Mouse (Mus musculus): Measurements from ENCODE around the gene Supv3l1. TPM values are rescaled to one million over a fixed set of nuclear protein-coding genes. Genes with fewer than 3 reads are reported as not detected.
A peak's percentile ranks its signal among the peaks of the same experiment; 100 is the strongest.

The Supv3l1 gene
- polyA plus RNA-seq, 1 experiment from 2014 or later: 27.6 TPM

DNA sequence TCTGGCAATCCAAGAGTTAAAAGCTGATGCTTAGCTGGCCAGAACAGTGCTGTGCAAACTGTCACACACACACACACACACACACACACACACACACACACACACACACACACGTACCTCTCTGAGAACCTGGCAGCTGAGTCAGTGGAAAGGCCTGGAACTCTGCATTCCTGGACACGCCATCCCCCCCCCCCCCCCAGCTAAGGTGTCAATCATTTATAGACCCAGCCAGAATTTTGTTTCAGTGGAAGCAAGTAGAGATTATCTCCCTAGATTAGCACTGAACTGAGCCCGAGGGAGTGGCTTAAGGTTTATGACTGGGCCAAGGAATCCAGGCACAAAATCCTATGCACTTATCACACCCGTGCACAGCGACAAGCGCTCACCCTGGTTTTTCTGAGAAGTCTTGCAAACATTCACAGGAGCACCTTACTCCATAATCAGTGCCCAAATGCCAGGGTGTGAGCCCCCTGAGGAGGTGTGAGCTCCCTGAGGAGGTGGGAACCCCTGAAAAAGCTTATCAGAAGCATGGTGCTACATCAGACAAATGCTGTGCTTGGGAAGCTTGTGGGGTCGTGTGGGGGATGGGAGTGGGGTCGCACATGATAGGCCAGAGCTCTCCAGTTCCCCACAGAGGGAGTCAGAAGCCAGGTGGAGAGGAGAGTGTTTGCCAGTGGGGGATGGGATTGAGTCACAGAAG, 36.5 kb downstream of the Supv3l1 start:
- 4% methylated on average over 8 of the region's 8 CpGs for WGBS
- Histone ChIP-seq H3K27me3 (ENCODE audit: insufficient read depth, low read length) (no peaks in the 10 kb centered on the region), H3K27ac (ENCODE audit: low read depth) (peak overlapping the region; percentile 89), H3K4me3 (ENCODE audit: low read depth, low read length) (no peak overlapping the region), H3K4me1 (ENCODE audit: insufficient read depth) (0 out of 2 replicates have a peak, but pooled peaks cover 4% of the 10 kb centered on the region), H3K36me3 (ENCODE audit: insufficient read depth) (no peaks in the 10 kb centered on the region), H3K4me2 (peak overlapping the region; percentile 23; the same call in 1 of the 2 replicates), H3K9me3 (ENCODE audit: low read depth, low read length) (no peaks in the 10 kb centered on the region), H3K9ac (no peak overlapping the region)
- TF ChIP-seq CTCF (IDR thresholded peaks at IDR 0.05; ENCODE audit: low read depth): no peak
- DNase-seq (peak; percentile 47), ATAC-seq (ENCODE audit: insufficient read depth) (peak; percentile 68)

DNA sequence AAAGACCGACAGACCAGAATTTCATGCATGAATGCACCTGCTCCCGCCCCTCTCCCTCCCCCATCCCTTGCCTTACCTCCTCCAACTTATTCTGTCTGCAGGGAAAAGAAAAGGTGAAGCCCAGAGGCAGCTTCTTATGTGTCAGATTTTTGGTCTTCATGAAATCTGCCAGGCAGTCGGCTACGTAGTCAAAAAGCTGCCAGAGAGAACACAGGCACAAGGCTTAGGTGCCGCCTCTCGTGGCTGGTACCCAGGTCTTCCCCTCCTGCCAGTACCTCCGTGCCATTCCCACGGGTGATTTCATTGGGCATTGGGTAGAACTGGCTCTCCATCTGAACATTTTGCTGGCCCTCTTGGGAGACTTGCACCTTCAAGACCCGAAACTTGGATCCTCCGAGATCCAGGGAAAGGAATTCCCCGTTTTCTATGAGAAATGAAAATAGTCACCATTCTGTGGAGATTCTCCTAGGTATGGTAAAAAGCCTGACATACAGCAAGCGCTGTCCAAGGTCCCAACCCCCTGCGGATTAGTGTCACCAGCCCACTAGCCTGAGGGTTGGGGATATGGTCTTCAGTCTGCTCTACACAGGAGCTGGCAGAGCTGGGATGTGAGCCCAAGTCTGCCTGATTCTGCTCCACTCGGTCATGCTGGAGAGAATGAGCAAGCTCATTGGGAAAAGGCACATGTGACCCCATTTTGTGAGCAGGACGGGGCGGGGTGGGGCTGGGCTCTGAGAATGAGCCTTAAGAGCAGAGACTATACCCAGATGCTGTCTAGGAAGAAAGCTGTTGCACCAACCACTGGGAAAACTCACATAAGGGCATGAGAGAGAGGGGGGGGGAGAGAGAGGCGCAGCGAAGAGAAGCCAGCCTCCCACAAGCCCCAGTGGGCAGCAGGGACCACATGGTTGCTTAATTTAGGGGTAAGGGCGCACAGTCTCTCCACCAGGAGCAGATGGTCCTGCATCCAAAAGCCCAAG, 37.8 kb downstream of the Supv3l1 start:
- 62% methylated on average over 19 of the region's 19 CpGs for WGBS
- no peaks in the 10 kb centered on the region for H3K9me3 ChIP-seq (ENCODE audit: low read depth, low read length)
- no peak overlapping the region for H3K27ac ChIP-seq (ENCODE audit: low read depth)
- 0 out of 2 replicates have a peak, but pooled peaks cover 4% of the 10 kb centered on the region for H3K4me1 ChIP-seq (ENCODE audit: insufficient read depth)
- DNase-seq (peak; percentile 17), ATAC-seq (ENCODE audit: insufficient read depth) (no peak)
- H3K27me3 ChIP-seq (ENCODE audit: insufficient read depth, low read length): no peaks in the 10 kb centered on the region
- no peak overlapping the region for H3K4me3 ChIP-seq (ENCODE audit: low read depth, low read length)
- no peak for TF ChIP-seq CTCF (IDR thresholded peaks at IDR 0.05; ENCODE audit: low read depth)
- no peaks in the 10 kb centered on the region for H3K36me3 ChIP-seq (ENCODE audit: insufficient read depth)
- H3K9ac ChIP-seq: no peak overlapping the region
- H3K4me2 ChIP-seq: no peak overlapping the region

DNA sequence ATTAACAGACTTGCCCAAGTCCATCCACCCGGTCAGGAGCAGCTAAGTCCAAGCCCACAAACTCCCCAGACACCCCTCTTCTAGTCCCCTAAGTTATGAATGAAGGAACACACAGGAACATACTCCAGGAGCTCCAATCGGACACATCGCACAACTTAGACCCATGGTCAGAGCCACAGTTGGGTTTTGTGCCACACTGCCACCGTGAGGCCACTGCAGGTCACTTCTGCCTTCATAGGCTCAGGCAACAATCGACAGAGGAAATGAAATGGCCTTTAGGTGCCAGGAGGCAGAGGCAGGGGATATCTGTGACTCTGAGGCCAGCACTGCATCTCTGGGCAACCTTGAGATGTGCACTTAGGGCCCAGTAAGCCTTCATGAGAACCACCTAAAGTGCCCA, 38.6 kb downstream of the Supv3l1 start:
- peak; percentile 92 for TF ChIP-seq CTCF (IDR thresholded peaks at IDR 0.05; ENCODE audit: low read depth)
- Histone ChIP-seq H3K27me3 (ENCODE audit: insufficient read depth, low read length) (no peaks in the 10 kb centered on the region), H3K4me1 (ENCODE audit: insufficient read depth) (0 out of 2 replicates have a peak, but pooled peaks cover 4% of the 10 kb centered on the region), H3K9ac (no peak overlapping the region), H3K27ac (ENCODE audit: low read depth) (no peak overlapping the region), H3K36me3 (ENCODE audit: insufficient read depth) (no peaks in the 10 kb centered on the region), H3K4me2 (no peak overlapping the region), H3K9me3 (ENCODE audit: low read depth, low read length) (no peaks in the 10 kb centered on the region), H3K4me3 (ENCODE audit: low read depth, low read length) (no peak overlapping the region)
- DNase-seq (peak; percentile 84), ATAC-seq (ENCODE audit: insufficient read depth) (no peak; the same call in 1 of the 2 replicates)
- 10% methylated on average over 5 of the region's 5 CpGs for WGBS

DNA sequence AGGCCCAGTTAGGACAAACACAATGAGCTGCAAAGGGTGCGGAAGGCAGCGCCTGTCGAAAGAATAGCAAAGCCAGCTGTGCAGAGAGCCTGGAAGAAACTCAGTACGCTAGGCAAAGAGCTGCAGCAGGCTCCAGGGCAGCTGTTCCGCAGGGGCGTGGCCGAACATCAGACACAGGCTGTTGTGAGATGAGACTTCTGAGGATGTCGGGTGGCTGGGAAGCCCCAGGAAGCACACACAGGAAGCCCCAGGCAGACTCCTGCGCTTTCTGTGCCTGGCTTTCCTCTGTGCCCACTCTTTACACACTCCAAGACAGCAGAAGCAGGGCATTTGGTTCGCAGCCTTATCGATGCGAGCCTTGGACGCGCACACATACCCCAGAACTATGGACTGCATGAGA, 44.6 kb downstream of the Supv3l1 start:
- TF ChIP-seq CTCF (IDR thresholded peaks at IDR 0.05; ENCODE audit: low read depth): no peak
- Histone ChIP-seq H3K9ac (0 out of 2 replicates have a peak overlapping the region, but pooled peaks have one; percentile 23), H3K27me3 (ENCODE audit: insufficient read depth, low read length) (no peaks in the 10 kb centered on the region), H3K4me3 (ENCODE audit: low read depth, low read length) (peak overlapping the region; percentile 14; the same call in 1 of the 2 replicates), H3K4me1 (ENCODE audit: insufficient read depth) (no peaks in the 10 kb centered on the region), H3K36me3 (ENCODE audit: insufficient read depth) (no peaks in the 10 kb centered on the region), H3K27ac (ENCODE audit: low read depth) (no peak overlapping the region), H3K9me3 (ENCODE audit: low read depth, low read length) (no peaks in the 10 kb centered on the region), H3K4me2 (peak overlapping the region; percentile 50)
- WGBS: 35% methylated on average over 14 of the region's 14 CpGs
- DNase-seq (peak; percentile 83), ATAC-seq (ENCODE audit: insufficient read depth) (peak; percentile 87)

DNA sequence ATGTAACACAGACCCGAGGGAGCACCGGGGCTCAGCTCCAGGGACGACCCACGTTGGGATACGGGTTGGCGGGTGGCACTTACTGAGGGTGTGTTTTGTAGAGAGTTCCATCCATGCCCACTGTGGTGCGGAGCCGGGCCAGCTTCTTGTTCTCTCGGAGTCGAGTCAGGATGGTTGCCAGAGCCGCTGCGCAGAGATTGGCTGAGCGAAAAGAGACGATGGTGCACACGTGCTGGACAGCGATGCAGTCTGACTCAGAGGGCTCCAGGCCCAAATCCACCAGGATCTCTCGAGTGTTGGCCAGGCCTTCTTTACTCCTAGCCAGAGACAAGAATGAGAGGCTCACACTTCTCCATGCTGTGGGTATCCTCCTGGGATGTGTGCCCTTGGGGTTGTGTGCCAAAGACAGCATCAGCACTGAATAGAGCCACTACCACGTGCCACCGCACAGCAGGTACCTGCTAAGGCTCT, 47.9 kb downstream of the Supv3l1 start:
- H3K27me3 ChIP-seq (ENCODE audit: insufficient read depth, low read length): no peaks in the 10 kb centered on the region
- WGBS: 75% methylated on average over 19 of the region's 19 CpGs
- no peak overlapping the region for H3K27ac ChIP-seq (ENCODE audit: low read depth)
- ATAC-seq (ENCODE audit: insufficient read depth) (no peak), DNase-seq (no peak)
- H3K36me3 ChIP-seq (ENCODE audit: insufficient read depth): no peaks in the 10 kb centered on the region
- H3K9ac ChIP-seq: no peak overlapping the region
- no peaks in the 10 kb centered on the region for H3K4me1 ChIP-seq (ENCODE audit: insufficient read depth)
- no peaks in the 10 kb centered on the region for H3K9me3 ChIP-seq (ENCODE audit: low read depth, low read length)
- TF ChIP-seq CTCF (IDR thresholded peaks at IDR 0.05; ENCODE audit: low read depth): no peak
- H3K4me3 ChIP-seq (ENCODE audit: low read depth, low read length): no peak overlapping the region
- H3K4me2 ChIP-seq: no peak overlapping the region

DNA sequence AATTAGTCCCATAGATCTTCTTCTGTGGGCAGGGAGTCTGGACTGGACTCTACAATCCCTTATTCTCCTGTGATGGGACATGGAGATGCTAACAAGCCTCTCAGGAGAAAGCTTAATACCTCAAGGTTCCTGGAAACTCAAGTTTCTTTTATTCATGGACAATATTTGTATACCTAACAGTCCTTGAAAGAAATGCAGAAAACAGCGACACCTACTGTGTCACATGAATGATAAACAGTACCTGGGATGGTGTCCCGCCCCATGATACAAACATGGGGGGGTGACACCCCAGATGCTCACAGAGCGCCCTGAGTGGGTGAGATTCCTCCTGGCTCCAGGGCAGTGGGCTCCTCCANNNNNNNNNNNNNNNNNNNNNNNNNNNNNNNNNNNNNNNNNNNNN, 66.5 kb downstream of the Supv3l1 start:
- no peak for TF ChIP-seq CTCF (IDR thresholded peaks at IDR 0.05; ENCODE audit: low read depth)
- 79% methylated on average over 3 of the region's 3 CpGs for WGBS
- no peak for DNase-seq
- no peak for ATAC-seq (ENCODE audit: insufficient read depth)
- Histone ChIP-seq H3K4me3 (ENCODE audit: low read depth, low read length) (no peak overlapping the region), H3K36me3 (ENCODE audit: insufficient read depth) (no peaks in the 10 kb centered on the region), H3K27ac (ENCODE audit: low read depth) (no peak overlapping the region), H3K9ac (no peak overlapping the region), H3K4me1 (ENCODE audit: insufficient read depth) (no peaks in the 10 kb centered on the region), H3K9me3 (ENCODE audit: low read depth, low read length) (no peaks in the 10 kb centered on the region), H3K4me2 (no peak overlapping the region), H3K27me3 (ENCODE audit: insufficient read depth, low read length) (no peaks in the 10 kb centered on the region)

DNA sequence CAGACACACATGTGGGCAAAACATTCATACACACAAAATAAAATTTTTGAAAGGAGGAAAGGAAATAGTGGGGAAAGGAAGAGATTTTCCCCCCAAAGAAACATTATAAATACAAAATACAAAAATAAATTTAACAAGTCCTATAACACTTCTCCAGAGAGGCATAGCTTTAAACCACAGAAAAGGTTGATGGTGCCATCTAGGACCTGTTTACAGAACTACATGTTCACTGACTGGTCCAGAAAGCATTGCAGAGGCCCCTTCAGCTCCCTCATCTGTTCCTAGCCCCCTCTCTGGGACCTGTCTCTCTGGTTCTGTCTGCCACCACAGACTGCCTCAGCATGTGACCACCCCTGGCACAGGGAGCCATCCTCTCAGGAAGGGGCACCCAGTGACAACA, 68.6 kb downstream of the Supv3l1 start:
- no peak overlapping the region for H3K4me2 ChIP-seq
- TF ChIP-seq CTCF (IDR thresholded peaks at IDR 0.05; ENCODE audit: low read depth): no peak
- no peaks in the 10 kb centered on the region for H3K27me3 ChIP-seq (ENCODE audit: insufficient read depth, low read length)
- H3K36me3 ChIP-seq (ENCODE audit: insufficient read depth): no peaks in the 10 kb centered on the region
- H3K9me3 ChIP-seq (ENCODE audit: low read depth, low read length): no peaks in the 10 kb centered on the region
- H3K4me1 ChIP-seq (ENCODE audit: insufficient read depth): no peaks in the 10 kb centered on the region
- ATAC-seq (ENCODE audit: insufficient read depth) (no peak), DNase-seq (peak; percentile 15)
- H3K27ac ChIP-seq (ENCODE audit: low read depth): no peak overlapping the region
- H3K4me3 ChIP-seq (ENCODE audit: low read depth, low read length): no peak overlapping the region
- H3K9ac ChIP-seq: no peak overlapping the region

All from lung, embryonic 14.5 days (tissue).